In the genomic region with DNA sequence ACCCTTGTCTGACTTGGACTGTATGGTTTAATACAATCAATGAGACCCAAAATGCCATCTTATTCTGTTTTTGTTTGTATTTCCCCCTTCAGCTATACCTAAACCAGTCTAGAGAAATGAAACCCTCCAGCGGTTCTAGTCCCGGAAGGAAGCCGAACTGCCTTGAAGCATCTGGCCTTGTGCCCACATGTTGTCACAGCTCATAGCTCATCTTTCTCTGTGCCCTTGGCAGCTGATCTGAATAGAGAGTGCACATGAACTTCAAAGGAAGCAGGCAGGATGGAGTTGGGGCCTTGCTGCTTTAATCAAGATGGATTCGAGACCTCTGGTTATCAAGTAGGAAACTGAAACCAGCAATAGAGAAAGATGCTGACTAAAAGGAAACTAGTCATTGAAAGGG, we compare ENCODE assay signal across 28 mouse cellular contexts.
DNase-seq lines count a peak whose midpoint lies in the region; ATAC-seq lines count a peak whose summit lies in the region.
"Had no signal": no experiment of that assay in that cellular context is flagged by ENCODE, and none has a peak within 500 bp of the region (broad histone marks: within the 10 kb centered on the region; RNA-seq: fewer than 3 reads in every experiment).

No protein-coding gene starts in this region.

- DNase-seq in forebrain, embryonic 14.5 days (ENCODE audit: low spot score), result peak; percentile 0
- no peak for DNase-seq in forebrain, embryonic 10.5 days (ENCODE audit: extremely low spot score, low spot score)
- DNase-seq in lung, postnatal 10 days, result peak; percentile 5
- DNase-seq in lung, postnatal 4 days, result no peak
- DNase-seq in adrenal gland, postnatal 10 days, result peak; percentile 63
- no peak for DNase-seq in right cerebral cortex, postnatal 4 days
- DNase-seq: B cell, adult 2 months; cerebellum, adult 8-10 months; gastrocnemius, postnatal 25 days; heart, adult 18-20 months; heart, postnatal 10 days; kidney, adult 18-20 months; lung, adult 2 months; lung, postnatal 36 days; thymus, postnatal 4 days had no signal

- no peaks in the 10 kb centered on the region for H3K4me1 ChIP-seq in forebrain, embryonic 14.5 days (ENCODE audit: control insufficient read depth, insufficient read depth, low read length)
- peaks cover 2% of the 10 kb centered on the region; the same call in 1 of the 2 replicates for H3K4me1 ChIP-seq in forebrain, embryonic 10.5 days
- H3K4me1 ChIP-seq: embryonic facial prominence, embryonic 15.5 days; heart, embryonic 12.5 days; limb, embryonic 12.5 days; liver, embryonic 12.5 days; midbrain, embryonic 15.5 days; neural tube, embryonic 13.5 days; stomach, embryonic 15.5 days had no signal

- no peaks in the 10 kb centered on the region for H3K9me3 ChIP-seq in forebrain, embryonic 14.5 days (replicated peaks; ENCODE audit: control insufficient read depth, low read length)
- no peaks in the 10 kb centered on the region for H3K9me3 ChIP-seq in forebrain, embryonic 10.5 days
- H3K9me3 ChIP-seq: embryonic facial prominence, embryonic 15.5 days; heart, embryonic 12.5 days; hindbrain, embryonic 10.5 days; limb, embryonic 12.5 days; liver, embryonic 12.5 days; midbrain, embryonic 15.5 days; neural tube, embryonic 13.5 days; stomach, embryonic 15.5 days had no signal

- H3K36me3 ChIP-seq in forebrain, embryonic 14.5 days (ENCODE audit: control insufficient read depth, insufficient read depth, low read length), result no peaks in the 10 kb centered on the region
- H3K36me3 ChIP-seq in forebrain, embryonic 10.5 days (replicated peaks), result no peaks in the 10 kb centered on the region
- H3K36me3 ChIP-seq: embryonic facial prominence, embryonic 15.5 days; heart, embryonic 12.5 days; hindbrain, embryonic 10.5 days; limb, embryonic 12.5 days; liver, embryonic 12.5 days; midbrain, embryonic 15.5 days; neural tube, embryonic 13.5 days; stomach, embryonic 15.5 days had no signal

- no peak overlapping the region for H3K27ac ChIP-seq in forebrain, embryonic 14.5 days (ENCODE audit: low read depth, low read length)
- H3K27ac ChIP-seq in forebrain, embryonic 10.5 days, result no peak overlapping the region
- H3K27ac ChIP-seq: embryonic facial prominence, embryonic 15.5 days; hindbrain, embryonic 10.5 days; kidney, postnatal 0 days; limb, embryonic 12.5 days; liver, embryonic 12.5 days; midbrain, embryonic 15.5 days; neural tube, embryonic 13.5 days; stomach, embryonic 15.5 days had no signal

- H3K4me3 ChIP-seq in forebrain, embryonic 14.5 days (ENCODE audit: low read depth, low read length), result no peak overlapping the region
- H3K4me3 ChIP-seq in forebrain, embryonic 10.5 days, result no peak overlapping the region
- H3K4me3 ChIP-seq: embryonic facial prominence, embryonic 15.5 days; heart, embryonic 12.5 days; hindbrain, embryonic 10.5 days; limb, embryonic 12.5 days; liver, embryonic 12.5 days; midbrain, embryonic 15.5 days; myocyte; neural tube, embryonic 13.5 days; stomach, embryonic 15.5 days had no signal

- WGBS in forebrain, embryonic 14.5 days, result 91% methylated on average over 4 of the region's 4 CpGs
- 90% methylated on average over 4 of the region's 4 CpGs for WGBS in forebrain, embryonic 10.5 days

- no peak for ATAC-seq in forebrain, embryonic 14.5 days
- peak; percentile 25 for ATAC-seq in inflammation-experienced regulatory T-cells, adult 6 months
- ATAC-seq: activated CD4-positive, CD25-positive, alpha-beta regulatory T cell, adult 4 months; forebrain, embryonic 16.5 days; liver, embryonic 12.5 days; midbrain, embryonic 15.5 days had no signal

- no peak overlapping the region for H3K4me2 ChIP-seq in forebrain, embryonic 14.5 days (ENCODE audit: low read length)
- H3K4me2 ChIP-seq: embryonic facial prominence, embryonic 15.5 days; heart, embryonic 12.5 days; limb, embryonic 12.5 days; liver, embryonic 12.5 days; midbrain, embryonic 15.5 days; neural tube, embryonic 13.5 days; stomach, embryonic 15.5 days had no signal

- no peaks in the 10 kb centered on the region for H3K27me3 ChIP-seq in forebrain, embryonic 14.5 days (replicated peaks; ENCODE audit: control insufficient read depth, insufficient read depth, low read length)
- no peaks in the 10 kb centered on the region for H3K27me3 ChIP-seq in forebrain, embryonic 10.5 days (ENCODE audit: poor library complexity, severe bottlenecking)
- H3K27me3 ChIP-seq: embryonic facial prominence, embryonic 15.5 days; heart, embryonic 12.5 days; limb, embryonic 12.5 days; liver, embryonic 12.5 days; midbrain, embryonic 15.5 days; neural tube, embryonic 13.5 days; stomach, embryonic 15.5 days had no signal

- no peak overlapping the region for H3K9ac ChIP-seq in forebrain, embryonic 14.5 days (ENCODE audit: low read length)
- H3K9ac ChIP-seq: embryonic facial prominence, embryonic 15.5 days; heart, embryonic 12.5 days; limb, embryonic 12.5 days; liver, embryonic 12.5 days; midbrain, embryonic 15.5 days; neural tube, embryonic 13.5 days; stomach, embryonic 15.5 days had no signal

Comparison
In these comparisons a context has a peak if more than half of its experiments do, and no peak if none do; other contexts are left out.
1. DNase-seq: peak in forebrain, embryonic 14.5 days (single experiment), lung, postnatal 10 days (single experiment) and adrenal gland, postnatal 10 days (single experiment); none in forebrain, embryonic 10.5 days (single experiment), lung, postnatal 4 days (0 of 2) and right cerebral cortex, postnatal 4 days (single experiment).